Mouse (Mus musculus) intestine, postnatal 0 days (tissue): ENCODE data around the gene G6pc3. TPM values are rescaled to one million over a fixed set of nuclear protein-coding genes. Genes with fewer than 3 reads are reported as not detected.

Source experiments
- ATAC-seq: fragments of 200-750 bp; cut with Nextera tagmentation; 2 replicates; pipeline ENCODE4 v1.8.0; 2017; ENCODE audit warnings: mild to moderate bottlenecking, moderate TSS enrichment, moderate library complexity
- H3K27ac ChIP-seq: fragments of 300-500 bp; sonication (generic); 2 replicates; pipeline ENCODE4 v1.5.1; 2014; ENCODE audit warnings: mild to moderate bottlenecking, low read depth, low read length, moderate library complexity
- H3K27me3 ChIP-seq: fragments of 300-500 bp; sonication (generic); replicated peaks from 2 replicates; pipeline ENCODE4 v1.6.1; 2014; ENCODE audit warnings: low read length, mixed read lengths; ENCODE audit not compliant: control insufficient read depth, insufficient read depth
- H3K36me3 ChIP-seq: fragments of 300-500 bp; sonication (generic); 2 replicates; pipeline ENCODE4 v1.6.1; 2014; ENCODE audit warnings: mild to moderate bottlenecking, moderate library complexity; ENCODE audit not compliant: control insufficient read depth, insufficient read depth
- H3K4me1 ChIP-seq: fragments of 300-500 bp; sonication (generic); replicated peaks from 2 replicates; pipeline ENCODE4 v1.6.1; 2014; ENCODE audit warnings: antibody characterized with exemption, low read length, mixed read lengths; ENCODE audit not compliant: control insufficient read depth, insufficient read depth
- H3K4me2 ChIP-seq: fragments of 300-500 bp; sonication (generic); replicated peaks from 2 replicates; pipeline ENCODE4 v1.6.1; 2014; ENCODE audit warnings: low read depth, mild to moderate bottlenecking, moderate library complexity
- H3K4me3 ChIP-seq: fragments of 300-500 bp; sonication (generic); 2 replicates; pipeline ENCODE4 v1.5.1; 2014; ENCODE audit warnings: low read depth, low read length
- H3K9ac ChIP-seq: fragments of 300-500 bp; sonication (generic); 2 replicates; pipeline ENCODE4 v1.6.1; 2014; ENCODE audit warnings: mild to moderate bottlenecking, low read depth, low read length
- H3K9me3 ChIP-seq: fragments of 300-500 bp; sonication (generic); 2 replicates; pipeline ENCODE4 v1.6.1; 2016; ENCODE audit warnings: mixed run types; ENCODE audit not compliant: control insufficient read depth
- CTCF ChIP-seq: sonication (generic); IDR thresholded peaks from 2 replicates; pipeline ENCODE4 v1.5.1; 2016; ENCODE audit warnings: low read depth, mild to moderate bottlenecking, control low read depth, antibody characterized with exemption, moderate library complexity
- WGBS: fragments of 180-500 bp; shearing (Covaris S2); extraction: QIAGEN DNeasy Blood & Tissue Kit; methylation state at CpG from one replicate; pipeline ENCODE4 v1.1.7; 2014; 5-methylcytosine and 5-hydroxymethylcytosine counted together
- polyA plus RNA-seq: library from polyadenylated mRNA; unstranded; fragments of >200 nt; fragmentation: Nextera tagmentation; extraction: Ambion mirVana; gene quantifications from 2 replicates; pipeline ENCODE4 v1.2.1, GENCODE M21; 2015

The G6pc3 gene
- polyA plus RNA-seq, 1 experiment from 2014 or later, result 20.4 TPM

- no peak for TF ChIP-seq CTCF
- Histone ChIP-seq H3K4me1 (peaks cover 11% of the 10 kb centered on the region), H3K36me3 (peaks cover 7% of the 10 kb centered on the region; the same call in 1 of the 2 replicates), H3K4me2 (peak overlapping the region; percentile 30), H3K27me3 (no peaks in the 10 kb centered on the region), H3K4me3 (no peak overlapping the region), H3K27ac (no peak overlapping the region), H3K9me3 (no peaks in the 10 kb centered on the region), H3K9ac (no peak overlapping the region)
- ATAC-seq, result no peak
- WGBS, result 19% methylated on average over 22 of the region's 22 CpGs
Measured at GRCm38 (mm10) chr11:102224686-102225085, 35.3 kb downstream of the G6pc3 start.

- no peak for ATAC-seq
- TF ChIP-seq CTCF, result no peak
- Histone ChIP-seq H3K27me3 (no peaks in the 10 kb centered on the region), H3K27ac (no peak overlapping the region), H3K9me3 (no peaks in the 10 kb centered on the region), H3K36me3 (peaks cover 7% of the 10 kb centered on the region; the same call in 1 of the 2 replicates), H3K4me3 (no peak overlapping the region), H3K9ac (no peak overlapping the region), H3K4me1 (peaks cover 7% of the 10 kb centered on the region), H3K4me2 (no peak overlapping the region)
- WGBS, result 68% methylated on average over 5 of the region's 5 CpGs
Measured at GRCm38 (mm10) chr11:102225221-102225620, 35.8 kb downstream of the G6pc3 start.

GRCm38 (mm10) chr11:102226067-102226978 lies 36.9 kb downstream of the G6pc3 start:
- Histone ChIP-seq H3K9ac (no peak overlapping the region), H3K4me3 (no peak overlapping the region), H3K4me2 (no peak overlapping the region), H3K4me1 (peaks cover 2% of the 10 kb centered on the region; the same call in 1 of the 2 replicates), H3K27ac (no peak overlapping the region), H3K36me3 (peaks cover 7% of the 10 kb centered on the region; the same call in 1 of the 2 replicates), H3K9me3 (no peaks in the 10 kb centered on the region), H3K27me3 (no peaks in the 10 kb centered on the region)
- 76% methylated on average over 12 of the region's 12 CpGs for WGBS
- no peak for ATAC-seq
- TF ChIP-seq CTCF, result no peak

- H3K4me1 ChIP-seq, result peaks cover 2% of the 10 kb centered on the region; the same call in 1 of the 2 replicates
- H3K9ac ChIP-seq, result no peak overlapping the region
Measured at GRCm38 (mm10) chr11:102227270-102228190, 38.1 kb downstream of the G6pc3 start.

DNA sequence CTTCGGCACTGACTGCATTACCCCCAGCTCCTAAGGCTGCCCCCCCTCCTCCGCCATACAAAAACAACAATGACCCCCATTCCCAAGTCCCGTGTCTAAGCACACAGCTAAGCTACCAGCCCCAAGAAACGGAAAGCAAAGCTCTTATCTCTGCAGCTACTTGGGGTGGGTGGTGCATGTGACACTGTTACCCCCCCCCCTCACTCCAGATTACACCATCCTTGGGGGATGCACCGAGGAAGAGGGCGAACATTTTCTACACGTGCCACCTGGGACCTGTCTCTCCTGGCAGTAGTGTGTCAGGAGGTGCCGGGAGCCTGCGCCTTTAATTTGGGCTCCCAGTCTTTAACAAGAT lies 38.7 kb downstream of the G6pc3 start:
- peak overlapping the region; percentile 90 for H3K4me2 ChIP-seq
- ATAC-seq, result no peak
- peaks cover 4% of the 10 kb centered on the region; the same call in 1 of the 2 replicates for H3K36me3 ChIP-seq
- 33% methylated on average over 9 of the region's 9 CpGs for WGBS
- H3K4me3 ChIP-seq, result peak overlapping the region; percentile 93
- no peak overlapping the region for H3K9ac ChIP-seq
- TF ChIP-seq CTCF, result no peak
- peaks cover 2% of the 10 kb centered on the region; the same call in 1 of the 2 replicates for H3K4me1 ChIP-seq
- no peaks in the 10 kb centered on the region for H3K27me3 ChIP-seq
- no peaks in the 10 kb centered on the region for H3K9me3 ChIP-seq
- no peak overlapping the region for H3K27ac ChIP-seq

More at GRCm38 (mm10) chr11:102227270-102228190, 38.1 kb downstream of the G6pc3 start:
- no peak for ATAC-seq
- Histone ChIP-seq H3K4me3 (peak overlapping the region; percentile 93), H3K9me3 (no peaks in the 10 kb centered on the region), H3K27me3 (no peaks in the 10 kb centered on the region), H3K36me3 (peaks cover 4% of the 10 kb centered on the region; the same call in 1 of the 2 replicates), H3K27ac (no peak overlapping the region), H3K4me2 (peak overlapping the region; percentile 90)
- TF ChIP-seq CTCF, result no peak
- 51% methylated on average over 12 of the region's 12 CpGs for WGBS
